Mouse (Mus musculus) heart, embryonic 11.5 days (tissue): Measurements from ENCODE around the gene Ifitm5. TPM values are rescaled to one million over a fixed set of nuclear protein-coding genes. Genes with fewer than 3 reads are reported as not detected.
"Not testable (repeated sequence)": the region's sequence is repeated elsewhere in the genome, so short reads cannot be mapped to it uniquely, and the experiment has no call there.

Experiments used
- ATAC-seq: fragments of 200-750 bp; cut with Nextera tagmentation; replicated peaks from 2 replicates; pipeline ENCODE4 v1.8.0; 2017; ENCODE audit warnings: moderate library complexity; ENCODE audit not compliant: insufficient number of reproducible peaks, low FRiP score, low TSS enrichment
- H3K27ac ChIP-seq: fragments of 300-500 bp; sonication (generic); 2 replicates; pipeline ENCODE4 v1.5.1; 2014; ENCODE audit warnings: mild to moderate bottlenecking, low read depth, low read length
- H3K27me3 ChIP-seq: fragments of 300-500 bp; sonication (generic); 2 replicates; pipeline ENCODE4 v1.6.1; 2014; ENCODE audit warnings: mild to moderate bottlenecking, low read length, mixed read lengths; ENCODE audit not compliant: control insufficient read depth, insufficient read depth
- H3K36me3 ChIP-seq: fragments of 300-500 bp; sonication (generic); 2 replicates; pipeline ENCODE4 v1.6.1; 2014; ENCODE audit warnings: mild to moderate bottlenecking, low read length, moderate library complexity, mixed read lengths; ENCODE audit not compliant: control insufficient read depth, insufficient read depth
- H3K4me1 ChIP-seq: fragments of 300-500 bp; sonication (generic); 2 replicates; pipeline ENCODE4 v1.6.1; 2014; ENCODE audit warnings: low read length; ENCODE audit not compliant: control insufficient read depth, insufficient read depth
- H3K4me2 ChIP-seq: fragments of 300-500 bp; sonication (generic); 2 replicates; pipeline ENCODE4 v1.6.1; 2014; ENCODE audit warnings: mild to moderate bottlenecking, moderate library complexity
- H3K4me3 ChIP-seq: fragments of 300-500 bp; sonication (generic); 2 replicates; pipeline ENCODE4 v1.5.1; 2014; ENCODE audit warnings: low read depth, low read length
- H3K9ac ChIP-seq: fragments of 300-500 bp; sonication (generic); 2 replicates; pipeline ENCODE4 v1.6.1; 2014; ENCODE audit warnings: mild to moderate bottlenecking, low read depth, low read length, moderate library complexity
- H3K9me3 ChIP-seq: fragments of 300-500 bp; sonication (generic); replicated peaks from 2 replicates; pipeline ENCODE4 v1.6.1; 2016; ENCODE audit warnings: low read length; ENCODE audit not compliant: control insufficient read depth
- WGBS: fragments of 180-500 bp; shearing (Covaris S2); extraction: QIAGEN DNeasy Blood & Tissue Kit; methylation state at CpG from one replicate; pipeline ENCODE4 v1.1.7; 2014; ENCODE audit not compliant: insufficient replicate concordance; 5-methylcytosine and 5-hydroxymethylcytosine counted together
- polyA plus RNA-seq: library from polyadenylated mRNA; unstranded; fragments of >200 nt; fragmentation: Nextera tagmentation; extraction: Ambion mirVana; gene quantifications from 2 replicates; pipeline ENCODE4 v1.2.1, GENCODE M21; 2014

Gene Ifitm5
- polyA plus RNA-seq, 1 experiment from 2014 or later: 0.34 TPM

GRCm38 (mm10) chr7:140982971-140983370 lies 32.9 kb upstream of the Ifitm5 start:
- Histone ChIP-seq H3K4me3 (no peak overlapping the region), H3K9ac (no peak overlapping the region), H3K9me3 (no peaks in the 10 kb centered on the region), H3K4me2 (no peak overlapping the region), H3K36me3 (no peaks in the 10 kb centered on the region), H3K4me1 (no peaks in the 10 kb centered on the region), H3K27me3 (peaks cover 5% of the 10 kb centered on the region; the same call in 1 of the 2 replicates), H3K27ac (no peak overlapping the region)
- no peak for ATAC-seq
- 64% methylated on average over 7 of the region's 7 CpGs for WGBS

- Histone ChIP-seq H3K27ac (no peak overlapping the region), H3K27me3 (peaks cover 5% of the 10 kb centered on the region; the same call in 1 of the 2 replicates), H3K4me2 (no peak overlapping the region), H3K9ac (no peak overlapping the region), H3K4me3 (no peak overlapping the region), H3K4me1 (no peaks in the 10 kb centered on the region), H3K36me3 (no peaks in the 10 kb centered on the region), H3K9me3 (no peaks in the 10 kb centered on the region)
- ATAC-seq: no peak
- 82% methylated on average over 8 of the region's 8 CpGs for WGBS
These were observed 31.6 kb upstream of the Ifitm5 start for GRCm38 (mm10) chr7:140981704-140982103.

DNA sequence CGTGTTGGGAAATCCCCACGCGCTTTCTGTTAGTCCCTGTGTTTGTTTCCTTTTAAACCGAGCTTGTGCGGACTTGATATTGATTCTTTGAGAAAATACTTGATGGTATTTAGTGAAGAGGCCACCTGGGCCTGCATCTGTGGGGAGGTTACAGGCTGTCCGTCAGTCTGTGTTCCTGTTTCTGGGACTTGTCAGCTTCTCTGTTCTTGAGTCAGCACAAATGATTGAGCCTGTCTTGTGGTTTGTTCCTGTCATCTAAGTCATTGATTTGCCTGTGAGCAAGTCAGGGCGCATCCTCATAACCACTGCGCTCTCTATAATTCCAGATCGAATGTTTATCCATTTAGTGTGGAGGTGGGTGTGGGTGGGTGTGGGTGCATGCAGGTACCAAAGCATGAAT lies 26.6 kb upstream of the Ifitm5 start:
- H3K9me3 ChIP-seq, H3K4me1 ChIP-seq, H3K4me3 ChIP-seq, H3K4me2 ChIP-seq, H3K36me3 ChIP-seq, H3K9ac ChIP-seq, H3K27ac ChIP-seq, ATAC-seq: not testable (repeated sequence)
- H3K27me3 ChIP-seq: peaks cover 15% of the 10 kb centered on the region
- 85% methylated on average over 9 of the region's 9 CpGs for WGBS

DNA sequence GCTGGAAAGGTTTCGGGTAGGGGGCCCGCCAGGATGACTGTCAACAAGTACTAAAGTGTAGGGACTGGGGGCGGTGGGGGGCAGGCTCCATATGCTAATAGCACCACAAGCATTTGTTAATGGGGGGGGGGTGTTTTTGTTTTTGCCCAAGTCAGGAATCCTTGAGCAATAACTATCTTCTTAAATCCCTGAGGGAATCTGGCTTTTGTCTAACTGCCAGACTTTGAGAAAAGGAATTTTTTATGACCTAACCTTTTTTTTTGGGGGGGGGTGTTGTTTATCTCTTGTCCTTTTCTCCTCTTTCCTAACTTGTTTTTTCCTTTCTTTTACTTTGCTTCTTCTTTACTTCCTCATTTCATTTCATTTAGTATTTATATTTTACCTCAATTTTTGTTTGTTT lies 25.4 kb upstream of the Ifitm5 start:
- Histone ChIP-seq H3K4me2 (no peak overlapping the region), H3K9ac (no peak overlapping the region), H3K4me3 (no peak overlapping the region), H3K9me3 (no peaks in the 10 kb centered on the region), H3K36me3 (no peaks in the 10 kb centered on the region), H3K4me1 (peaks cover 8% of the 10 kb centered on the region), H3K27ac (no peak overlapping the region), H3K27me3 (peaks cover 16% of the 10 kb centered on the region)
- ATAC-seq: no peak
- 30% methylated on average over 3 of the region's 3 CpGs for WGBS

DNA sequence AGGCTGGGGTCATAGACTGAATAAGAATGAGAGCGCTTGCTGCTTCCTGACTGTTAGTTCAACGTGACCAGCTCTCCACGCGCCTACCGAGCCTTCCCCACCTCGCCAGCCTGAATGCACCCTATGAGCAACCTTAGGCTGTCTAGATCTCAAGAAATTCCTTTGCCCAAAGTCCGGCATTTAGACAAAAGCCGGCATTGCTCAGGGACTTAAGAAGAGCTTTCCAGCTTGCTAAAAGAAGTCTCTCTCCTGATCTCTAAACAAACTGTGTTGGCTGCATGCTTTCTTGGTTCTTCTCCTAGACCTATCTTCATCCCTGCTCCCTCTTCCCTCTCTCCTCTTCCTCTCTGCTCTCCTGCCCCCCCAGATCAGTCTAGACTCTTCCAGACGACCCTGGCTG lies 24.8 kb upstream of the Ifitm5 start:
- Histone ChIP-seq H3K9me3 (no peaks in the 10 kb centered on the region), H3K9ac (no peak overlapping the region), H3K27me3 (peaks cover 19% of the 10 kb centered on the region), H3K4me2 (peak overlapping the region; percentile 37; the same call in 1 of the 2 replicates), H3K27ac (no peak overlapping the region), H3K4me1 (peaks cover 8% of the 10 kb centered on the region), H3K4me3 (no peak overlapping the region), H3K36me3 (no peaks in the 10 kb centered on the region)
- no peak for ATAC-seq
- 15% methylated on average over 9 of the region's 9 CpGs for WGBS

- no peak for ATAC-seq
- Histone ChIP-seq H3K27me3 (peaks cover 28% of the 10 kb centered on the region), H3K4me3 (no peak overlapping the region), H3K27ac (no peak overlapping the region), H3K4me2 (no peak overlapping the region), H3K9me3 (no peaks in the 10 kb centered on the region), H3K36me3 (no peaks in the 10 kb centered on the region), H3K9ac (no peak overlapping the region), H3K4me1 (peaks cover 11% of the 10 kb centered on the region)
- 45% methylated on average over 14 of the region's 14 CpGs for WGBS
These were observed 23.5 kb upstream of the Ifitm5 start for GRCm38 (mm10) chr7:140973396-140974165.

- no peak overlapping the region for H3K4me3 ChIP-seq
- 63% methylated on average over 8 of the region's 8 CpGs for WGBS
- peaks cover 36% of the 10 kb centered on the region for H3K27me3 ChIP-seq
- no peaks in the 10 kb centered on the region for H3K36me3 ChIP-seq
- H3K4me2 ChIP-seq: no peak overlapping the region
- peak overlapping the region; percentile 50; the same call in 1 of the 2 replicates for H3K27ac ChIP-seq
- ATAC-seq: 0 out of 2 replicates have a peak, but pooled peaks have one; percentile 20
- peaks cover 11% of the 10 kb centered on the region for H3K4me1 ChIP-seq
- H3K9ac ChIP-seq: no peak overlapping the region
- H3K9me3 ChIP-seq: no peaks in the 10 kb centered on the region
These were observed 21.5 kb upstream of the Ifitm5 start for GRCm38 (mm10) chr7:140971479-140972171.

DNA sequence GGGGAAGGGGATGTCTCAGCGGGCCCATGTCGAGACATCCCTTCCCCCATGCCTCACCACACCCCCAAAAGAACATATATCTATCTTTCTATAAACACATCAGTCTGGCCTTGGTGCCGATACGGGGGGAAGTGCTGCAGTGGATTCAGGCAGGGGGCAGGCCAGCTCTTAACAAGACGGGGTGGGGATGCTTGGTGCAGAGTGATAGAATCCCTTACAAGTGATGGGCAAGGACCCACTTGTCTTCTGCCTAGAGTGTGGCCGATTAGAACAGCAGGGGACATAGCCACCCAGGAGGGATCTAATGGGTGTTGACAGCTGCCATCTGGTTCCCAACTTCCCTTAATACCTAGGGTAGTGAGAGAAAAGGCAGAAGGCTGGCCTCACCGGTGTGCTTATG lies 20.8 kb upstream of the Ifitm5 start:
- H3K4me3 ChIP-seq: no peak overlapping the region
- no peaks in the 10 kb centered on the region for H3K36me3 ChIP-seq
- H3K4me2 ChIP-seq: no peak overlapping the region
- 12% methylated on average over 7 of the region's 7 CpGs for WGBS
- no peak overlapping the region for H3K9ac ChIP-seq
- peaks cover 11% of the 10 kb centered on the region for H3K4me1 ChIP-seq
- peaks cover 36% of the 10 kb centered on the region for H3K27me3 ChIP-seq
- H3K9me3 ChIP-seq: no peaks in the 10 kb centered on the region
- H3K27ac ChIP-seq: no peak overlapping the region
- peak; percentile 31; the same call in 1 of the 2 replicates for ATAC-seq
